In genomic region chr9:119958835-119959234, GRCm38 (mm10) we compare ENCODE assay signal across 23 mouse cellular contexts. TPM values are rescaled to one million over a fixed set of nuclear protein-coding genes. Genes with fewer than 3 reads are reported as not detected.
A peak's percentile ranks its signal among the peaks of the same experiment; 100 is the strongest.
DNase-seq lines count a peak whose midpoint lies in the region; ATAC-seq and TF ChIP-seq lines count a peak whose summit lies in the region.
"Had no signal": no experiment of that assay in that cellular context is flagged by ENCODE, and none has a peak within 500 bp of the region (broad histone marks: within the 10 kb centered on the region; RNA-seq: fewer than 3 reads in every experiment).

No protein-coding gene starts in this region.

- TF ChIP-seq CTCF in kidney, adult 2 months (conservative IDR thresholded peaks at IDR 0.05; ENCODE audit: insufficient read depth, insufficient read length, low read depth, low read length): no peak

- H3K27me3 ChIP-seq in kidney, adult 2 months (replicated peaks; ENCODE audit: control insufficient read depth, insufficient read depth, low read length): no peaks in the 10 kb centered on the region
- H3K27me3 ChIP-seq: embryonic facial prominence, embryonic 12.5 days; embryonic facial prominence, embryonic 15.5 days; forebrain, embryonic 15.5 days; hindbrain, embryonic 15.5 days had no signal

- H3K4me1 ChIP-seq in kidney, adult 2 months (ENCODE audit: control insufficient read depth, insufficient read depth, low read length): no peaks in the 10 kb centered on the region
- H3K4me1 ChIP-seq: forebrain, embryonic 15.5 days; hindbrain, embryonic 15.5 days had no signal

- 58% methylated on average over 9 of the region's 9 CpGs for WGBS in kidney, adult 2 months

- H3K27ac ChIP-seq in kidney, adult 2 months (ENCODE audit: insufficient read depth, low read depth, low read length): no peak overlapping the region
- H3K27ac ChIP-seq: embryonic facial prominence, embryonic 12.5 days; embryonic facial prominence, embryonic 15.5 days; forebrain, embryonic 15.5 days; hindbrain, embryonic 12.5 days; hindbrain, embryonic 15.5 days had no signal

- ATAC-seq in cerebellum, adult (ENCODE audit: insufficient number of reproducible peaks, low FRiP score, low TSS enrichment): no peak
- ATAC-seq: forebrain, embryonic 15.5 days; intestine, postnatal 0 days had no signal

- DNase-seq in adrenal gland, postnatal 10 days: peak; percentile 30
- DNase-seq in adrenal gland, adult 8-10 months: no peak
- DNase-seq in kidney, adult 2 months: peak; percentile 53
- no peak for DNase-seq in kidney, adult 8-10 months
- DNase-seq in R1 (ENCODE audit: low read depth, low spot score): peak; percentile 37
- DNase-seq: B cell, adult 2 months; cerebellum, adult 11 months; cerebellum, adult 2 months; cerebellum, adult 9-11 months; cerebellum, postnatal 25 days; gastrocnemius, postnatal 25 days; heart, adult 18-20 months; kidney, adult 9 months had no signal

- no peaks in the 10 kb centered on the region for H3K36me3 ChIP-seq in kidney, adult 2 months (ENCODE audit: control insufficient read depth, insufficient read depth, low read length)
- H3K36me3 ChIP-seq: embryonic facial prominence, embryonic 12.5 days; embryonic facial prominence, embryonic 15.5 days; forebrain, embryonic 15.5 days; hindbrain, embryonic 12.5 days; hindbrain, embryonic 15.5 days had no signal

- no peak overlapping the region for H3K4me3 ChIP-seq in kidney, adult 2 months (ENCODE audit: insufficient read depth, low read depth, low read length)
- H3K4me3 ChIP-seq: embryonic facial prominence, embryonic 12.5 days; embryonic facial prominence, embryonic 15.5 days; forebrain, embryonic 15.5 days; hindbrain, embryonic 12.5 days; hindbrain, embryonic 15.5 days had no signal

- no peak for TF ChIP-seq POLR2A in kidney, adult 2 months (IDR thresholded peaks at IDR 0.05; ENCODE audit: low read depth, low read length)

RNA-seq across cellular contexts. Expression of gene Ttc21a, which starts 21.4 kb away (rescaled TPM):
- under 1 TPM; 0.21 to 0.33 TPM for total RNA-seq in adrenal gland, postnatal 10 days (2021)
- under 1 TPM; 0.09 to 0.43 (median 0.28) TPM for total RNA-seq in adrenal gland, adult 8-10 months (2022)
- polyA plus RNA-seq in kidney, adult 2 months (2012; rRNA removed): 0.06 and 0.07 TPM in 2 replicates
- total RNA-seq: gastrocnemius, adult 8-10 months; gastrocnemius, postnatal 25 days; heart, postnatal 25 days; MEL had no signal
- polyA plus RNA-seq: intestine, postnatal 0 days had no signal

RNA-seq across cellular contexts. Expression of gene Gorasp1, which starts 21.5 kb away (rescaled TPM):
- total RNA-seq in adrenal gland, postnatal 10 days (2021): 10 to 100 TPM; 18.9 to 25.7 TPM
- 10 to 100 TPM; 31.7 to 45.8 (median 42.3) TPM for total RNA-seq in adrenal gland, adult 8-10 months (2022)
- 17.8 and 20.7 TPM in 2 replicates for polyA plus RNA-seq in kidney, adult 2 months (2012; rRNA removed)

RNA-seq across cellular contexts. Expression of gene Csrnp1, which starts 25.6 kb away (rescaled TPM):
- 10 to 100 TPM; 11.9 to 24.0 TPM for total RNA-seq in adrenal gland, postnatal 10 days (2021)
- 10 to 100 TPM in 3 of 4 experiments, 1 to 10 TPM in 1; 7.7 to 69.5 (median 16.0) TPM for total RNA-seq in adrenal gland, adult 8-10 months (2022)
- polyA plus RNA-seq in kidney, adult 2 months (2012; rRNA removed): 14.8 and 24.2 TPM in 2 replicates

Comparison
In these comparisons a context has a peak if more than half of its experiments do, and no peak if none do; other contexts are left out.
1. DNase-seq: peak in adrenal gland, postnatal 10 days (single experiment), kidney, adult 2 months (single experiment) and R1 (single experiment); none in adrenal gland, adult 8-10 months (single experiment) and kidney, adult 8-10 months (0 of 2).